Mouse (Mus musculus): ENCODE data around the gene Syt16. TPM values are rescaled to one million over a fixed set of nuclear protein-coding genes. Genes with fewer than 3 reads are reported as not detected.

Gene Syt16
- polyA plus RNA-seq, 1 experiment from 2014 or later = 95.5 TPM

GRCm38 (mm10) chr12:74236191-74236590 is 238.7 kb downstream of the Syt16 start:
- H3K4me1 ChIP-seq (ENCODE audit: control insufficient read depth, insufficient read depth, low read length) = no peaks in the 10 kb centered on the region
- H3K27ac ChIP-seq (ENCODE audit: low read depth, low read length) = no peak overlapping the region
- H3K9ac ChIP-seq (replicated peaks; ENCODE audit: low read depth, low read length) = no peak overlapping the region
- no peak overlapping the region for H3K4me3 ChIP-seq (ENCODE audit: low read depth, low read length)
- ATAC-seq (ENCODE audit: low read depth) = no peak
- no peaks in the 10 kb centered on the region for H3K36me3 ChIP-seq (ENCODE audit: control insufficient read depth, insufficient read depth, low read length)
- H3K27me3 ChIP-seq (ENCODE audit: control insufficient read depth, insufficient read depth, low read length) = no peaks in the 10 kb centered on the region
- H3K9me3 ChIP-seq (ENCODE audit: control insufficient read depth, low read length) = no peaks in the 10 kb centered on the region
- WGBS = 90% methylated on average over 8 of the region's 8 CpGs
- H3K4me2 ChIP-seq (ENCODE audit: low read depth, low read length) = no peak overlapping the region

GRCm38 (mm10) chr12:74238056-74238455 is 240.6 kb downstream of the Syt16 start:
- no peak overlapping the region for H3K27ac ChIP-seq (ENCODE audit: low read depth, low read length)
- ATAC-seq (ENCODE audit: low read depth) = no peak
- no peaks in the 10 kb centered on the region for H3K4me1 ChIP-seq (ENCODE audit: control insufficient read depth, insufficient read depth, low read length)
- H3K4me3 ChIP-seq (ENCODE audit: low read depth, low read length) = no peak overlapping the region
- WGBS = 83% methylated on average over 7 of the region's 7 CpGs
- H3K36me3 ChIP-seq (ENCODE audit: control insufficient read depth, insufficient read depth, low read length) = no peaks in the 10 kb centered on the region
- no peaks in the 10 kb centered on the region for H3K9me3 ChIP-seq (ENCODE audit: control insufficient read depth, low read length)
- H3K4me2 ChIP-seq (ENCODE audit: low read depth, low read length) = no peak overlapping the region
- H3K9ac ChIP-seq (replicated peaks; ENCODE audit: low read depth, low read length) = no peak overlapping the region
- H3K27me3 ChIP-seq (ENCODE audit: control insufficient read depth, insufficient read depth, low read length) = no peaks in the 10 kb centered on the region

- Histone ChIP-seq H3K9me3 (ENCODE audit: control insufficient read depth, low read length) (no peaks in the 10 kb centered on the region), H3K27me3 (ENCODE audit: control insufficient read depth, insufficient read depth, low read length) (no peaks in the 10 kb centered on the region), H3K4me2 (ENCODE audit: low read depth, low read length) (no peak overlapping the region), H3K36me3 (ENCODE audit: control insufficient read depth, insufficient read depth, low read length) (no peaks in the 10 kb centered on the region), H3K9ac (replicated peaks; ENCODE audit: low read depth, low read length) (no peak overlapping the region), H3K4me3 (ENCODE audit: low read depth, low read length) (no peak overlapping the region), H3K27ac (ENCODE audit: low read depth, low read length) (no peak overlapping the region), H3K4me1 (ENCODE audit: control insufficient read depth, insufficient read depth, low read length) (no peaks in the 10 kb centered on the region)
- no peak for ATAC-seq (ENCODE audit: low read depth)
- 79% methylated on average over 2 of the region's 2 CpGs for WGBS
Measured at GRCm38 (mm10) chr12:74238806-74239205, 241.3 kb downstream of the Syt16 start.

- Histone ChIP-seq H3K9ac (replicated peaks; ENCODE audit: low read depth, low read length) (no peak overlapping the region), H3K4me1 (ENCODE audit: control insufficient read depth, insufficient read depth, low read length) (no peaks in the 10 kb centered on the region), H3K36me3 (ENCODE audit: control insufficient read depth, insufficient read depth, low read length) (no peaks in the 10 kb centered on the region), H3K4me2 (ENCODE audit: low read depth, low read length) (no peak overlapping the region), H3K4me3 (ENCODE audit: low read depth, low read length) (no peak overlapping the region), H3K9me3 (ENCODE audit: control insufficient read depth, low read length) (no peaks in the 10 kb centered on the region), H3K27me3 (ENCODE audit: control insufficient read depth, insufficient read depth, low read length) (no peaks in the 10 kb centered on the region), H3K27ac (ENCODE audit: low read depth, low read length) (no peak overlapping the region)
- no peak for ATAC-seq (ENCODE audit: low read depth)
- WGBS = 72% methylated on average over 3 of the region's 3 CpGs
Measured at GRCm38 (mm10) chr12:74264846-74265245, 267.4 kb downstream of the Syt16 start.

- 95% methylated on average over 4 of the region's 4 CpGs for WGBS
- Histone ChIP-seq H3K9ac (replicated peaks; ENCODE audit: low read depth, low read length) (no peak overlapping the region), H3K36me3 (ENCODE audit: control insufficient read depth, insufficient read depth, low read length) (no peaks in the 10 kb centered on the region), H3K4me1 (ENCODE audit: control insufficient read depth, insufficient read depth, low read length) (no peaks in the 10 kb centered on the region), H3K4me2 (ENCODE audit: low read depth, low read length) (no peak overlapping the region), H3K9me3 (ENCODE audit: control insufficient read depth, low read length) (no peaks in the 10 kb centered on the region), H3K27ac (ENCODE audit: low read depth, low read length) (no peak overlapping the region), H3K4me3 (ENCODE audit: low read depth, low read length) (no peak overlapping the region), H3K27me3 (ENCODE audit: control insufficient read depth, insufficient read depth, low read length) (no peaks in the 10 kb centered on the region)
- ATAC-seq (ENCODE audit: low read depth) = no peak
Measured at GRCm38 (mm10) chr12:74267049-74267448, 269.6 kb downstream of the Syt16 start.

GRCm38 (mm10) chr12:74268644-74269285 is 271.3 kb downstream of the Syt16 start:
- Histone ChIP-seq H3K4me2 (ENCODE audit: low read depth, low read length) (no peak overlapping the region), H3K27me3 (ENCODE audit: control insufficient read depth, insufficient read depth, low read length) (no peaks in the 10 kb centered on the region), H3K9me3 (ENCODE audit: control insufficient read depth, low read length) (no peaks in the 10 kb centered on the region), H3K4me3 (ENCODE audit: low read depth, low read length) (no peak overlapping the region), H3K36me3 (ENCODE audit: control insufficient read depth, insufficient read depth, low read length) (no peaks in the 10 kb centered on the region), H3K27ac (ENCODE audit: low read depth, low read length) (no peak overlapping the region), H3K9ac (replicated peaks; ENCODE audit: low read depth, low read length) (no peak overlapping the region), H3K4me1 (ENCODE audit: control insufficient read depth, insufficient read depth, low read length) (no peaks in the 10 kb centered on the region)
- no peak for ATAC-seq (ENCODE audit: low read depth)
- 72% methylated on average over 15 of the region's 15 CpGs for WGBS

GRCm38 (mm10) chr12:74272545-74272944 is 275.1 kb downstream of the Syt16 start:
- H3K27ac ChIP-seq (ENCODE audit: low read depth, low read length) = 0 out of 2 replicates have a peak overlapping the region, but pooled peaks have one; percentile 16
- ATAC-seq (ENCODE audit: low read depth) = peak; percentile 91
- no peak overlapping the region for H3K4me3 ChIP-seq (ENCODE audit: low read depth, low read length)
- WGBS = 55% methylated on average over 17 of the region's 17 CpGs
- H3K4me1 ChIP-seq (ENCODE audit: control insufficient read depth, insufficient read depth, low read length) = no peaks in the 10 kb centered on the region
- H3K9ac ChIP-seq (replicated peaks; ENCODE audit: low read depth, low read length) = no peak overlapping the region
- H3K36me3 ChIP-seq (ENCODE audit: control insufficient read depth, insufficient read depth, low read length) = no peaks in the 10 kb centered on the region
- peak overlapping the region; percentile 7; the same call in 1 of the 2 replicates for H3K4me2 ChIP-seq (ENCODE audit: low read depth, low read length)
- no peaks in the 10 kb centered on the region for H3K9me3 ChIP-seq (ENCODE audit: control insufficient read depth, low read length)
- no peaks in the 10 kb centered on the region for H3K27me3 ChIP-seq (ENCODE audit: control insufficient read depth, insufficient read depth, low read length)

- H3K9ac ChIP-seq (replicated peaks; ENCODE audit: low read depth, low read length) = no peak overlapping the region
- no peak overlapping the region for H3K27ac ChIP-seq (ENCODE audit: low read depth, low read length)
- H3K36me3 ChIP-seq (ENCODE audit: control insufficient read depth, insufficient read depth, low read length) = no peaks in the 10 kb centered on the region
- H3K4me1 ChIP-seq (ENCODE audit: control insufficient read depth, insufficient read depth, low read length) = no peaks in the 10 kb centered on the region
- ATAC-seq (ENCODE audit: low read depth) = no peak
- no peaks in the 10 kb centered on the region for H3K9me3 ChIP-seq (ENCODE audit: control insufficient read depth, low read length)
- no peaks in the 10 kb centered on the region for H3K27me3 ChIP-seq (ENCODE audit: control insufficient read depth, insufficient read depth, low read length)
- 87% methylated on average over 5 of the region's 5 CpGs for WGBS
- H3K4me2 ChIP-seq (ENCODE audit: low read depth, low read length) = no peak overlapping the region
- no peak overlapping the region for H3K4me3 ChIP-seq (ENCODE audit: low read depth, low read length)
Measured at GRCm38 (mm10) chr12:74277265-74277664, 279.8 kb downstream of the Syt16 start.

GRCm38 (mm10) chr12:74281403-74281802 is 283.9 kb downstream of the Syt16 start:
- H3K9me3 ChIP-seq (ENCODE audit: control insufficient read depth, low read length) = no peaks in the 10 kb centered on the region
- WGBS = 78% methylated on average over 4 of the region's 4 CpGs
- ATAC-seq (ENCODE audit: low read depth) = no peak

More at GRCm38 (mm10) chr12:74281403-74281802, 283.9 kb downstream of the Syt16 start:
- Histone ChIP-seq H3K4me2 (ENCODE audit: low read depth, low read length) (no peak overlapping the region), H3K4me3 (ENCODE audit: low read depth, low read length) (no peak overlapping the region), H3K9ac (replicated peaks; ENCODE audit: low read depth, low read length) (no peak overlapping the region), H3K36me3 (ENCODE audit: control insufficient read depth, insufficient read depth, low read length) (no peaks in the 10 kb centered on the region), H3K27ac (ENCODE audit: low read depth, low read length) (no peak overlapping the region), H3K4me1 (ENCODE audit: control insufficient read depth, insufficient read depth, low read length) (peaks cover 13% of the 10 kb centered on the region; the same call in 1 of the 2 replicates), H3K27me3 (ENCODE audit: control insufficient read depth, insufficient read depth, low read length) (no peaks in the 10 kb centered on the region)
